Mouse (Mus musculus) heart, embryonic 15.5 days (tissue): Measurements from ENCODE around the gene Rfx3. TPM values are rescaled to one million over a fixed set of nuclear protein-coding genes. Genes with fewer than 3 reads are reported as not detected.
A peak's percentile ranks its signal among the peaks of the same experiment; 100 is the strongest.

Experiments
- ATAC-seq: fragments of 200-750 bp; cut with Nextera tagmentation; replicated peaks from 2 replicates; pipeline ENCODE4 v1.8.0; 2017; ENCODE audit warnings: low read depth, moderate TSS enrichment; ENCODE audit not compliant: insufficient number of reproducible peaks, insufficient read depth, low FRiP score
- H3K27ac ChIP-seq: fragments of 300-500 bp; sonication (generic); 2 replicates; pipeline ENCODE4 v1.5.1; 2015; ENCODE audit warnings: mild to moderate bottlenecking, inconsistent platforms
- H3K27me3 ChIP-seq: fragments of 300-500 bp; sonication (generic); 2 replicates; pipeline ENCODE4 v1.6.1; 2015; ENCODE audit warnings: inconsistent platforms
- H3K36me3 ChIP-seq: fragments of 300-500 bp; sonication (generic); 2 replicates; pipeline ENCODE4 v1.6.1; 2015; ENCODE audit warnings: mild to moderate bottlenecking, inconsistent platforms
- H3K4me1 ChIP-seq: fragments of 300-500 bp; sonication (generic); replicated peaks from 2 replicates; pipeline ENCODE4 v1.6.1; 2015; ENCODE audit warnings: inconsistent platforms
- H3K4me2 ChIP-seq: fragments of 300-500 bp; sonication (generic); 2 replicates; pipeline ENCODE4 v1.6.1; 2015; ENCODE audit warnings: inconsistent platforms, mild to moderate bottlenecking, moderate library complexity
- H3K4me3 ChIP-seq: fragments of 300-500 bp; sonication (generic); 2 replicates; pipeline ENCODE4 v1.5.1; 2015; ENCODE audit warnings: mild to moderate bottlenecking, inconsistent platforms
- H3K9ac ChIP-seq: fragments of 300-500 bp; sonication (generic); 2 replicates; pipeline ENCODE4 v1.6.1; 2015; ENCODE audit warnings: mild to moderate bottlenecking, inconsistent platforms
- H3K9me3 ChIP-seq: fragments of 300-500 bp; sonication (generic); replicated peaks from 2 replicates; pipeline ENCODE4 v1.6.1; 2016; ENCODE audit warnings: inconsistent platforms
- WGBS: fragments of 180-500 bp; shearing (Covaris S2); methylation state at CpG from one replicate; pipeline ENCODE4 v1.1.7; 2015; ENCODE audit warnings: mixed read lengths; 5-methylcytosine and 5-hydroxymethylcytosine counted together
- polyA plus RNA-seq: library from polyadenylated mRNA; unstranded; fragments of >200 nt; fragmentation: Nextera tagmentation; extraction: Ambion mirVana; gene quantifications from 2 replicates; pipeline ENCODE4 v1.2.1, GENCODE M21; 2015

The Rfx3 gene
- polyA plus RNA-seq, 1 experiment from 2014 or later: 4.8 TPM

- ATAC-seq: no peak
- Histone ChIP-seq H3K4me3 (no peak overlapping the region), H3K36me3 (no peaks in the 10 kb centered on the region), H3K9me3 (no peaks in the 10 kb centered on the region), H3K27me3 (no peaks in the 10 kb centered on the region), H3K27ac (peak overlapping the region; percentile 31; the same call in 1 of the 2 replicates), H3K4me2 (no peak overlapping the region), H3K4me1 (peaks cover 6% of the 10 kb centered on the region), H3K9ac (no peak overlapping the region)
- 71% methylated on average over 3 of the region's 3 CpGs for WGBS
Measured at GRCm38 (mm10) chr19:28002708-28003107, 8.3 kb downstream of the Rfx3 start.

- no peak for ATAC-seq
- Histone ChIP-seq H3K4me1 (no peaks in the 10 kb centered on the region; the same call in 1 of the 2 replicates), H3K27me3 (no peaks in the 10 kb centered on the region), H3K4me3 (no peak overlapping the region), H3K9ac (no peak overlapping the region), H3K9me3 (no peaks in the 10 kb centered on the region), H3K4me2 (no peak overlapping the region), H3K36me3 (no peaks in the 10 kb centered on the region), H3K27ac (no peak overlapping the region)
- WGBS: 86% methylated on average over 7 of the region's 7 CpGs
Measured at GRCm38 (mm10) chr19:27992800-27993199, 18.2 kb downstream of the Rfx3 start.

GRCm38 (mm10) chr19:27988746-27989145 is 22.2 kb downstream of the Rfx3 start:
- 80% methylated on average over 3 of the region's 3 CpGs for WGBS
- no peak for ATAC-seq
- Histone ChIP-seq H3K27me3 (no peaks in the 10 kb centered on the region), H3K9me3 (no peaks in the 10 kb centered on the region), H3K9ac (no peak overlapping the region), H3K36me3 (no peaks in the 10 kb centered on the region), H3K4me1 (no peaks in the 10 kb centered on the region; the same call in 1 of the 2 replicates), H3K27ac (no peak overlapping the region), H3K4me2 (no peak overlapping the region), H3K4me3 (no peak overlapping the region)

- H3K27me3 ChIP-seq: no peaks in the 10 kb centered on the region
- H3K4me3 ChIP-seq: no peak overlapping the region
- H3K27ac ChIP-seq: no peak overlapping the region
- no peaks in the 10 kb centered on the region for H3K4me1 ChIP-seq
- no peak overlapping the region for H3K9ac ChIP-seq
- H3K36me3 ChIP-seq: no peaks in the 10 kb centered on the region
- H3K9me3 ChIP-seq: no peaks in the 10 kb centered on the region
- WGBS: 76% methylated on average over 3 of the region's 3 CpGs
- ATAC-seq: no peak
- H3K4me2 ChIP-seq: no peak overlapping the region
Measured at GRCm38 (mm10) chr19:27967590-27967989, 43.4 kb downstream of the Rfx3 start.

- Histone ChIP-seq H3K9ac (no peak overlapping the region), H3K36me3 (no peaks in the 10 kb centered on the region), H3K27me3 (no peaks in the 10 kb centered on the region), H3K9me3 (no peaks in the 10 kb centered on the region), H3K4me3 (no peak overlapping the region), H3K4me1 (no peaks in the 10 kb centered on the region), H3K4me2 (no peak overlapping the region), H3K27ac (no peak overlapping the region)
- ATAC-seq: no peak
- WGBS: 86% methylated on average over 3 of the region's 3 CpGs
Measured at GRCm38 (mm10) chr19:27961271-27961670, 49.7 kb downstream of the Rfx3 start.

GRCm38 (mm10) chr19:27935453-27935852 is 75.5 kb downstream of the Rfx3 start:
- no peak overlapping the region for H3K9ac ChIP-seq
- no peak overlapping the region for H3K27ac ChIP-seq
- H3K36me3 ChIP-seq: no peaks in the 10 kb centered on the region
- 77% methylated on average over 3 of the region's 3 CpGs for WGBS
- H3K9me3 ChIP-seq: no peaks in the 10 kb centered on the region
- no peaks in the 10 kb centered on the region for H3K4me1 ChIP-seq
- no peak overlapping the region for H3K4me3 ChIP-seq
- no peaks in the 10 kb centered on the region for H3K27me3 ChIP-seq
- no peak overlapping the region for H3K4me2 ChIP-seq
- no peak for ATAC-seq

GRCm38 (mm10) chr19:27931136-27931535 is 79.8 kb downstream of the Rfx3 start:
- Histone ChIP-seq H3K9me3 (no peaks in the 10 kb centered on the region), H3K4me3 (no peak overlapping the region), H3K27me3 (no peaks in the 10 kb centered on the region), H3K4me1 (no peaks in the 10 kb centered on the region), H3K27ac (no peak overlapping the region), H3K4me2 (no peak overlapping the region), H3K36me3 (no peaks in the 10 kb centered on the region), H3K9ac (no peak overlapping the region)
- ATAC-seq: no peak
- 89% methylated on average over 2 of the region's 2 CpGs for WGBS

- no peak overlapping the region for H3K9ac ChIP-seq
- H3K4me3 ChIP-seq: no peak overlapping the region
- no peaks in the 10 kb centered on the region for H3K36me3 ChIP-seq
- WGBS: 44% methylated on average over 3 of the region's 3 CpGs
- no peaks in the 10 kb centered on the region for H3K4me1 ChIP-seq
- no peaks in the 10 kb centered on the region for H3K9me3 ChIP-seq
- H3K27ac ChIP-seq: no peak overlapping the region
- no peaks in the 10 kb centered on the region for H3K27me3 ChIP-seq
- no peak for ATAC-seq
- H3K4me2 ChIP-seq: no peak overlapping the region
Measured at GRCm38 (mm10) chr19:27926378-27926777, 84.6 kb downstream of the Rfx3 start.

- H3K36me3 ChIP-seq: no peaks in the 10 kb centered on the region
- no peak overlapping the region for H3K4me3 ChIP-seq
- no peak overlapping the region for H3K4me2 ChIP-seq
- no peaks in the 10 kb centered on the region for H3K4me1 ChIP-seq
- no peak overlapping the region for H3K27ac ChIP-seq
- H3K9ac ChIP-seq: no peak overlapping the region
- 38% methylated on average over 2 of the region's 2 CpGs for WGBS
- no peaks in the 10 kb centered on the region for H3K9me3 ChIP-seq
- no peak for ATAC-seq
- H3K27me3 ChIP-seq: no peaks in the 10 kb centered on the region
Measured at GRCm38 (mm10) chr19:27919040-27919439, 91.9 kb downstream of the Rfx3 start.

GRCm38 (mm10) chr19:27916446-27916845 is 94.5 kb downstream of the Rfx3 start:
- no peaks in the 10 kb centered on the region for H3K4me1 ChIP-seq
- H3K4me3 ChIP-seq: no peak overlapping the region
- H3K9me3 ChIP-seq: no peaks in the 10 kb centered on the region
- H3K27me3 ChIP-seq: no peaks in the 10 kb centered on the region
- no peak for ATAC-seq
- no peak overlapping the region for H3K4me2 ChIP-seq
- no peaks in the 10 kb centered on the region for H3K36me3 ChIP-seq
- no peak overlapping the region for H3K9ac ChIP-seq
- no peak overlapping the region for H3K27ac ChIP-seq
- 60% methylated on average over 2 of the region's 2 CpGs for WGBS

- Histone ChIP-seq H3K4me1 (no peaks in the 10 kb centered on the region), H3K27me3 (no peaks in the 10 kb centered on the region), H3K27ac (no peak overlapping the region), H3K36me3 (no peaks in the 10 kb centered on the region), H3K4me2 (no peak overlapping the region), H3K9me3 (no peaks in the 10 kb centered on the region), H3K4me3 (no peak overlapping the region), H3K9ac (no peak overlapping the region)
- ATAC-seq: no peak
- WGBS: 56% methylated on average over 5 of the region's 5 CpGs
Measured at GRCm38 (mm10) chr19:27906976-27907375, 104.0 kb downstream of the Rfx3 start.

- no peak for ATAC-seq
Measured at GRCm38 (mm10) chr19:27905976-27906375, 105.0 kb downstream of the Rfx3 start.

More at GRCm38 (mm10) chr19:27905976-27906375, 105.0 kb downstream of the Rfx3 start:
- no peak overlapping the region for H3K27ac ChIP-seq
- H3K4me1 ChIP-seq: no peaks in the 10 kb centered on the region
- H3K27me3 ChIP-seq: no peaks in the 10 kb centered on the region
- H3K4me2 ChIP-seq: no peak overlapping the region
- no peaks in the 10 kb centered on the region for H3K36me3 ChIP-seq
- H3K9ac ChIP-seq: no peak overlapping the region
- no peak overlapping the region for H3K4me3 ChIP-seq
- H3K9me3 ChIP-seq: no peaks in the 10 kb centered on the region
- whole genome bisulfite sequencing: 80% methylated on average over 9 of the region's 9 CpGs
